Mouse (Mus musculus) myocyte (in vitro differentiated cells): ENCODE data around the gene Prrc2b.

ENCODE experiments used
- MAX ChIP-seq: IDR thresholded peaks from one replicate; pipeline ENCODE4 v1.6.1; 2011; ENCODE audit warnings: low read depth, mild to moderate bottlenecking, control low read depth
- MYOD1 ChIP-seq, 3 experiments: IDR thresholded peaks; one replicate each; pipeline ENCODE4 v1.6.1; 2011; ENCODE audit warnings: control low read depth in 2 of 3, low read depth in 2 of 3, mild to moderate bottlenecking in 2 of 3, moderate library complexity in 1 of 3; ENCODE audit not compliant: insufficient read length in 2 of 3, control insufficient read depth in 1 of 3
- MYOG ChIP-seq, 3 experiments: IDR thresholded peaks; one replicate each; pipeline ENCODE4 v1.6.1; 2011; ENCODE audit warnings: control low read depth in 2 of 3, low read depth in 2 of 3, mild to moderate bottlenecking in 2 of 3; ENCODE audit not compliant: insufficient read length in 2 of 3, control insufficient read depth in 1 of 3, insufficient read depth in 1 of 3
- POLR2A ChIP-seq: IDR thresholded peaks from one replicate; pipeline ENCODE4 v1.6.1; 2011; ENCODE audit warnings: low read depth, mild to moderate bottlenecking, control low read depth, moderate library complexity; ENCODE audit not compliant: insufficient read length
- POLR2AphosphoS2 ChIP-seq: IDR thresholded peaks from one replicate; pipeline ENCODE4 v1.6.1; 2011; ENCODE audit warnings: low read depth, control low read depth; ENCODE audit not compliant: insufficient read length
- USF1 ChIP-seq: IDR thresholded peaks from one replicate; pipeline ENCODE4 v1.6.1; 2011; ENCODE audit warnings: low read depth, mild to moderate bottlenecking, control low read depth, moderate library complexity

GRCm38 (mm10) chr2:32187019-32187551 is 36.2 kb downstream of the Prrc2b start:
- no peak for TF ChIP-seq POLR2AphosphoS2
- no peak for TF ChIP-seq POLR2A
- TF ChIP-seq MAX: no peak
- peak in 1 of 3 experiments; percentile 31 for TF ChIP-seq MYOD1 (IDR thresholded peaks at IDR 0.05; ENCODE audit: control insufficient read depth in 1 of 3, insufficient read length in 2 of 3, low read depth in 2 of 3)
- TF ChIP-seq USF1: no peak
- peak in 1 of 3 experiments; percentile 31 for TF ChIP-seq MYOG (IDR thresholded peaks at IDR 0.05; ENCODE audit: control insufficient read depth in 1 of 3, insufficient read depth in 1 of 3, insufficient read length in 2 of 3, low read depth in 2 of 3)
